Mouse (Mus musculus) limb, embryonic 12.5 days (tissue): ENCODE results near the gene Pde8b. TPM values are rescaled to one million over a fixed set of nuclear protein-coding genes. Genes with fewer than 3 reads are reported as not detected.
"Not testable (repeated sequence)": the region's sequence is repeated elsewhere in the genome, so short reads cannot be mapped to it uniquely, and the experiment has no call there.

ENCODE experiments used
- ATAC-seq: fragments of 200-750 bp; cut with Nextera tagmentation; 2 replicates; pipeline ENCODE4 v1.8.0; 2017; ENCODE audit warnings: low read depth, moderate TSS enrichment; ENCODE audit not compliant: insufficient number of reproducible peaks, insufficient read depth, low FRiP score, low TSS enrichment
- H3K27ac ChIP-seq: fragments of 300-500 bp; sonication (generic); 2 replicates; pipeline ENCODE4 v1.5.1; 2016; ENCODE audit warnings: mild to moderate bottlenecking, moderate library complexity
- H3K27me3 ChIP-seq: fragments of 300-500 bp; sonication (generic); 2 replicates; pipeline ENCODE4 v1.6.1; 2016; ENCODE audit warnings: mild to moderate bottlenecking, moderate library complexity
- H3K36me3 ChIP-seq: fragments of 300-500 bp; sonication (generic); 2 replicates; pipeline ENCODE4 v1.6.1; 2016; ENCODE audit warnings: mild to moderate bottlenecking, moderate library complexity
- H3K4me1 ChIP-seq: fragments of 300-500 bp; sonication (generic); replicated peaks from 2 replicates; pipeline ENCODE4 v1.6.1; 2016
- H3K4me2 ChIP-seq: fragments of 300-500 bp; sonication (generic); 2 replicates; pipeline ENCODE4 v1.6.1; 2016; ENCODE audit warnings: mild to moderate bottlenecking, moderate library complexity
- H3K4me3 ChIP-seq: fragments of 300-500 bp; sonication (generic); replicated peaks from 2 replicates; pipeline ENCODE4 v1.5.1; 2016; ENCODE audit warnings: mild to moderate bottlenecking
- H3K9ac ChIP-seq: fragments of 300-500 bp; sonication (generic); replicated peaks from 2 replicates; pipeline ENCODE4 v1.6.1; 2016; ENCODE audit warnings: mild to moderate bottlenecking, moderate library complexity
- H3K9me3 ChIP-seq: fragments of 300-500 bp; sonication (generic); 2 replicates; pipeline ENCODE4 v1.6.1; 2016; ENCODE audit warnings: mild to moderate bottlenecking, moderate library complexity
- WGBS: fragments of 180-500 bp; shearing (Covaris S2); methylation state at CpG from one replicate; pipeline ENCODE4 v1.1.7; 2016; 5-methylcytosine and 5-hydroxymethylcytosine counted together
- polyA plus RNA-seq: library from polyadenylated mRNA; unstranded; fragments of >200 nt; fragmentation: Nextera tagmentation; extraction: Ambion mirVana; gene quantifications from 2 replicates; pipeline ENCODE4 v1.2.1, GENCODE M21; 2016

Gene Pde8b
- polyA plus RNA-seq, 1 experiment from 2014 or later: 4.8 TPM

- no peak for ATAC-seq
- Histone ChIP-seq H3K27ac (no peak overlapping the region), H3K36me3 (no peaks in the 10 kb centered on the region), H3K4me1 (0 out of 2 replicates have a peak, but pooled peaks cover 3% of the 10 kb centered on the region), H3K4me3 (no peak overlapping the region), H3K27me3 (peaks cover 26% of the 10 kb centered on the region), H3K4me2 (no peak overlapping the region), H3K9me3 (no peaks in the 10 kb centered on the region), H3K9ac (no peak overlapping the region)
- WGBS: 87% methylated on average over 3 of the region's 3 CpGs
These were observed 4.9 kb upstream of the Pde8b start for GRCm38 (mm10) chr13:95255083-95255482.

DNA sequence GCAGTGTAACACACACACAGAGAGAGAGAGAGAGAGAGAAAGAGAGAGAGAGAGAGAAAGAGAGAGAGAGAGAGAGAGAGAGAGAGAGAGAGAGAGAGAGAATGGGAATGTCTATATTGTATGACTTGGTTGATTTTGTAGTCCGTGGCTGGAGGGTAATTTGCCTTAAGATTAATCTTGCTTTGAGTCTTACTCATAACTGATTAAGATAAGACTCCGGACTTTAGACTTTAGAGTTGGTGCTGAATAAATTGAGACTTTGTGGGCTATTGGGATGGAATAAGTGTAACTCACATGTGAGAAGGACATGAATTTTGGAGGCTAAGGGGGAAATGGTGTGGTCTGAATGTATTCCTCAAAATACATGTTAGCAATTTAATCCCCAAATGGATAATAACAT lies 7.1 kb downstream of the Pde8b start:
- WGBS: 86% methylated on average over 2 of the region's 2 CpGs
- no peak for ATAC-seq

DNA sequence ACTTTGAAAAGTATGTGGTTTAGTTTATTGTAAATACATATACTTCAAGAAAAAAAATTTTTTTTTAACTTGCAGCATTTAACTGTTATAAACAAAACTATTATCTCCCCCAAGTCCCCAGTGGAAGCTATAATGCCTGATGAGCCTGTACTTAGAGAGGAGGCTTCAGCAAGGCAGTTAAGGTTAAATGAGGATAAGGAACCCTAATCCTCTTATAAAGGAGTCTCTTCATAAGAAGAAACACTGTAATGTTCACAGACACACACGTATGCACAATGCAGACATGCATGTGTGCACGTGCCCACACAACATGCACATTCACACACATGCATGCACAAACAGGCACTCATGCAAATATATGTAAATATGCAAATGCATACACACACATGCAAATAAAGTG lies 12.6 kb downstream of the Pde8b start:
- no peak overlapping the region for H3K27ac ChIP-seq
- ATAC-seq: no peak
- no peak overlapping the region for H3K4me3 ChIP-seq
- no peaks in the 10 kb centered on the region for H3K4me1 ChIP-seq
- H3K9me3 ChIP-seq: 0 out of 2 replicates have a peak, but pooled peaks cover 3% of the 10 kb centered on the region
- no peaks in the 10 kb centered on the region for H3K27me3 ChIP-seq
- no peaks in the 10 kb centered on the region for H3K36me3 ChIP-seq
- H3K9ac ChIP-seq: no peak overlapping the region
- WGBS: 92% methylated on average over 2 of the region's 2 CpGs
- no peak overlapping the region for H3K4me2 ChIP-seq

More for the DNA sequence above, 7.1 kb downstream of the Pde8b start:
- Histone ChIP-seq H3K27ac (no peak overlapping the region), H3K9ac (no peak overlapping the region), H3K4me1 (no peaks in the 10 kb centered on the region), H3K36me3 (no peaks in the 10 kb centered on the region), H3K4me2 (no peak overlapping the region), H3K27me3 (peaks cover under 1% of the 10 kb centered on the region; the same call in 1 of the 2 replicates), H3K4me3 (no peak overlapping the region), H3K9me3 (0 out of 2 replicates have a peak, but pooled peaks cover 3% of the 10 kb centered on the region)

DNA sequence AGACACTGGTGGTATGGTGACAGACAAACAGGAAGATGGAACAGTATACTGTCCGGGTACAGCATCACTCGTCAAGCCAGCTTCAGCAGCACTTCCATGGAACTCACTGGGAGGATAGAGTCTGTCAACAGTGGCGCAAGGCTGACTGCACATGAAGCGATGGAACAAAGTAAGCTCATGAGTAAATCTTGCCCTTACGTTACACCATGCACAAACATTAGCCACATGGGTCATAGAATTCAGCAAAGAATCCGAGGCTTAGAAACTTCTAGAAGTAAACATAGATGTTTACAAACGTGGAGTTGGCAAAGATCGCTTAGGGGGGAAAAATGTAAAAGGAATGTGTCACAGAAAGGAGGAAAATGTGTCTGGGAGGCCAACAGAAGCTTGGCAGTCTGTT lies 14.9 kb downstream of the Pde8b start:
- no peak for ATAC-seq
- Histone ChIP-seq H3K27ac (no peak overlapping the region), H3K4me1 (no peaks in the 10 kb centered on the region), H3K4me2 (no peak overlapping the region), H3K4me3 (no peak overlapping the region), H3K9me3 (no peaks in the 10 kb centered on the region), H3K36me3 (no peaks in the 10 kb centered on the region), H3K27me3 (no peaks in the 10 kb centered on the region), H3K9ac (no peak overlapping the region)
- 85% methylated on average over 8 of the region's 8 CpGs for WGBS

GRCm38 (mm10) chr13:95231366-95232138 lies 18.6 kb downstream of the Pde8b start:
- H3K9me3 ChIP-seq: no peaks in the 10 kb centered on the region
- no peak overlapping the region for H3K9ac ChIP-seq
- H3K27me3 ChIP-seq: no peaks in the 10 kb centered on the region
- 80% methylated on average over 8 of the region's 8 CpGs for WGBS
- no peaks in the 10 kb centered on the region for H3K4me1 ChIP-seq
- no peak overlapping the region for H3K4me3 ChIP-seq
- no peak overlapping the region for H3K4me2 ChIP-seq
- H3K36me3 ChIP-seq: no peaks in the 10 kb centered on the region
- H3K27ac ChIP-seq: no peak overlapping the region
- no peak for ATAC-seq

DNA sequence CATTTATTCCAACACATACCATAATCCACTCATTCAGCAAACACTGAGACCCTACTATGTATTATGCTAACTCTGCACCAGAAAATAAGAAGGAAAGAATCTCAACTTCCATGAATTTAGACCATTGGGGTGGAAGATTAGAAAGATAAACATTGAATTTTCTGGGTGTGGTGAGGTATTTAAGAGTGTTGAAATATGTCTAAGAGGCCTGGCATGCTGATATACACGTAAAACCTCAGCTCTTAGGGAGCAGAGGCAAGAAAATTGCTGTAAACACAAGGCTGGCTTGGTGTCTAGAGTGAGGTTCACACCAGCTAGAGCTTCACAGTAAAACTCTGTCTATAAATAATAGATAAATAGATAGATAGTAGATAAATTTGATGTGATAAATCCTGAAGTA lies 19.8 kb downstream of the Pde8b start:
- Histone ChIP-seq H3K36me3 (no peaks in the 10 kb centered on the region), H3K9me3 (no peaks in the 10 kb centered on the region), H3K27ac (no peak overlapping the region), H3K4me3 (no peak overlapping the region), H3K27me3 (peaks cover 2% of the 10 kb centered on the region; the same call in 1 of the 2 replicates), H3K9ac (no peak overlapping the region), H3K4me2 (no peak overlapping the region), H3K4me1 (no peaks in the 10 kb centered on the region)
- no peak for ATAC-seq
- 67% methylated on average over 1 of the region's 1 CpGs for WGBS

DNA sequence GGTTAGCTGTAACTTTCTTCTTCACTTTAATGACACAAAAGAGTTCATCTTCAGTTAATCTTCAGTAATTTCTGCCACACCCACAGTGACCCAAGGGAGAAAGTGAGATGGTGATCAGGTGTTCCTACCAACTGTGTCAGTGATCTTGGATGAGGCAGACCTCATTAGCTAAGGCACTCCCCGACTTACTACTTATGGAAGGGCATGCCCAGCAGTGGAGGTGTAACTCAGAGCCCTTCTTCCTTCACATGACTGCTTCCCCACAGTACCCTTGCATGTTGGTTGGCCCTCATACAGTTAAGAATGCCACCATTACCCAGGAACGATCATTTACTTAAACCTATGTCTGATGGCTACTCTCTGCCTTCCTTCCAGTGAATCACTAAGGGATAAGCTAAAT lies 25.6 kb downstream of the Pde8b start:
- H3K4me1 ChIP-seq: peaks cover 3% of the 10 kb centered on the region; the same call in 1 of the 2 replicates
- H3K36me3 ChIP-seq: no peaks in the 10 kb centered on the region
- no peak overlapping the region for H3K27ac ChIP-seq
- no peak for ATAC-seq
- no peak overlapping the region for H3K4me3 ChIP-seq
- no peaks in the 10 kb centered on the region for H3K9me3 ChIP-seq
- H3K4me2 ChIP-seq: no peak overlapping the region
- H3K9ac ChIP-seq: no peak overlapping the region
- 86% methylated on average over 2 of the region's 2 CpGs for WGBS
- peaks cover 41% of the 10 kb centered on the region for H3K27me3 ChIP-seq

GRCm38 (mm10) chr13:95223427-95223772 lies 26.7 kb downstream of the Pde8b start:
- Histone ChIP-seq H3K4me2 (peak overlapping the region; percentile 99), H3K27me3 (peaks cover 41% of the 10 kb centered on the region), H3K27ac (no peak overlapping the region), H3K4me1 (peaks cover 7% of the 10 kb centered on the region; the same call in 1 of the 2 replicates), H3K36me3 (no peaks in the 10 kb centered on the region), H3K4me3 (peak overlapping the region; percentile 79), H3K9me3 (no peaks in the 10 kb centered on the region), H3K9ac (no peak overlapping the region; the same call in 1 of the 2 replicates)
- WGBS: 57% methylated on average over 2 of the region's 2 CpGs
- no peak for ATAC-seq

- peaks cover 7% of the 10 kb centered on the region; the same call in 1 of the 2 replicates for H3K4me1 ChIP-seq
- peak overlapping the region; percentile 66 for H3K9ac ChIP-seq
- under 1% methylated on average over 74 of the region's 96 CpGs for WGBS
- ATAC-seq: peak; percentile 52
- H3K4me3 ChIP-seq: peak overlapping the region; percentile 79
- no peak overlapping the region for H3K27ac ChIP-seq
- no peaks in the 10 kb centered on the region for H3K9me3 ChIP-seq
- H3K27me3 ChIP-seq: peaks cover 41% of the 10 kb centered on the region
- H3K36me3 ChIP-seq: no peaks in the 10 kb centered on the region
- H3K4me2 ChIP-seq: peak overlapping the region; percentile 99
These were observed 27.3 kb downstream of the Pde8b start for GRCm38 (mm10) chr13:95222569-95223426.

GRCm38 (mm10) chr13:95221882-95222568 lies 28.1 kb downstream of the Pde8b start:
- Histone ChIP-seq H3K36me3 (no peaks in the 10 kb centered on the region), H3K4me3 (peak overlapping the region; percentile 79), H3K4me1 (peaks cover 7% of the 10 kb centered on the region; the same call in 1 of the 2 replicates), H3K27me3 (peaks cover 41% of the 10 kb centered on the region), H3K9me3 (no peaks in the 10 kb centered on the region), H3K27ac (no peak overlapping the region), H3K9ac (peak overlapping the region; percentile 66), H3K4me2 (peak overlapping the region; percentile 99)
- WGBS: 3% methylated on average over 24 of the region's 24 CpGs
- no peak for ATAC-seq

GRCm38 (mm10) chr13:95215661-95216170 lies 34.4 kb downstream of the Pde8b start:
- not testable (repeated sequence) for H3K27ac ChIP-seq, H3K4me2 ChIP-seq, H3K27me3 ChIP-seq, ATAC-seq, H3K4me3 ChIP-seq, H3K9me3 ChIP-seq, H3K36me3 ChIP-seq, H3K9ac ChIP-seq, H3K4me1 ChIP-seq
- 33% methylated on average over 1 of the region's 1 CpGs for WGBS
